Comparison of ENCODE assay signal across 8 mouse cellular contexts in the genomic region with DNA sequence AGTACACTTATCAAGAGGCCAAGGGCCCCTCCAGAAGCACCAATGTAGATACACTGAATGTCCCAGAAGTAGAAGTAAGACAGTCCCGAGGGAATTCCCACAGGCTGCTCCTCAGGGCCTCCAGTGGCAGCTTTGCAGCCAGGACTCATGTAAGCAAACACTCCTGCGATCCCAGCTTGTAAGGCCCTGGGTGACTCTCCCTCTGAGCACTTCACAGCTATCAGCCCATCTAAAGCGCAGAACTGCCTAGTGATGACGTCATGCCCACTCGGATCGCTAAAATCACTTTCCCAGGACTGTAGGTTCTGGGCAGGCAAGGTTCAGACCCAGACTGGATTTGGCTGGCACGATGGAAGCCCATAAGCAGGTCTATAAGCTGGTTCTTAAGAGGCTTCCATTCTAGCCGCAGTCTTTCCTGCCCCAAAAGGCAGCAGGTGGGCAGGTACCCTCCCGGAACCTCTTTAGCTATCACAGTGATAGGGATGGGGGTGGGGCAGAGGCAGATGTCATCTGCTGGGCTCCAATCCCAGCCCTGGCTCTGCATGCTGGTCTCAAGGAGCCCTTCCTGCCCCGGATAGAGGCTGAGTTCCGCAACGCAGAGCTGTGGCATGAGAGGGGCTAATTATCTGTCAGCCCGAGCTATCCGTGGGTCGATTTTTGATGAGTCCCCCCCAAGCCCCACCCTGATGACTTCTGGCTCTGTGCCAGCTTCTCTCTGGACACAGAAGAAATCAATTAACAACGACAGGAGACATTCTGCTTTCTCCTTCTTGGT. TPM values are rescaled to one million over a fixed set of nuclear protein-coding genes. Genes with fewer than 3 reads are reported as not detected.
A peak's percentile ranks its signal among the peaks of the same experiment; 100 is the strongest.
DNase-seq lines count a peak whose midpoint lies in the region; ATAC-seq lines count a peak whose summit lies in the region.
"Had no signal": no experiment of that assay in that cellular context is flagged by ENCODE, and none has a peak within 500 bp of the region (broad histone marks: within the 10 kb centered on the region; RNA-seq: fewer than 3 reads in every experiment).

No protein-coding gene starts in this region.

- peaks cover 5% of the 10 kb centered on the region for H3K36me3 ChIP-seq in heart, embryonic 16.5 days (ENCODE audit: control insufficient read depth, insufficient read depth)
- 0 out of 2 replicates have a peak, but pooled peaks cover 7% of the 10 kb centered on the region for H3K36me3 ChIP-seq in hindbrain, embryonic 15.5 days
- H3K36me3 ChIP-seq in midbrain, embryonic 14.5 days (ENCODE audit: control insufficient read depth, insufficient read depth, low read length) = peaks cover 9% of the 10 kb centered on the region
- peaks cover 20% of the 10 kb centered on the region for H3K36me3 ChIP-seq in kidney, embryonic 14.5 days (ENCODE audit: control insufficient read depth, insufficient read depth, low read length)

- intact Hi-C loops in heart, postnatal 10 days (cut with DNase I) = no loop called here

- DNase-seq in heart, postnatal 10 days = no peak
- DNase-seq in brain, adult 2 months (ENCODE audit: low read depth, low spot score) = peak; percentile 52
- DNase-seq in midbrain, embryonic 14.5 days = peak; percentile 58

- no peaks in the 10 kb centered on the region for H3K27me3 ChIP-seq in heart, embryonic 16.5 days (ENCODE audit: control insufficient read depth, insufficient read depth, low read length)
- no peaks in the 10 kb centered on the region for H3K27me3 ChIP-seq in hindbrain, embryonic 15.5 days
- H3K27me3 ChIP-seq in midbrain, embryonic 14.5 days (ENCODE audit: control insufficient read depth, insufficient read depth, low read length) = no peaks in the 10 kb centered on the region
- no peaks in the 10 kb centered on the region for H3K27me3 ChIP-seq in kidney, embryonic 14.5 days (ENCODE audit: control insufficient read depth, insufficient read depth, low read length)
- H3K27me3 ChIP-seq: Patski had no signal

- no peak for ATAC-seq in heart, embryonic 16.5 days (replicated peaks; ENCODE audit: extremely low read depth, insufficient read depth, low FRiP score)
- peak; percentile 28; the same call in 1 of the 2 replicates for ATAC-seq in hindbrain, embryonic 15.5 days (ENCODE audit: low FRiP score, low read depth)
- ATAC-seq in midbrain, embryonic 14.5 days (ENCODE audit: low FRiP score, low TSS enrichment) = no peak; the same call in 1 of the 2 replicates
- no peak for ATAC-seq in erythroblast, adult 5-6 weeks (replicated peaks; ENCODE audit: low FRiP score, poor library complexity, severe bottlenecking)
- ATAC-seq in kidney, embryonic 14.5 days (ENCODE audit: low FRiP score, low TSS enrichment) = no peak
- ATAC-seq: Patski had no signal

- peak overlapping the region; percentile 11; the same call in 1 of the 2 replicates for H3K27ac ChIP-seq in heart, embryonic 16.5 days (ENCODE audit: low read length)
- H3K27ac ChIP-seq in hindbrain, embryonic 15.5 days (replicated peaks) = no peak overlapping the region
- H3K27ac ChIP-seq in midbrain, embryonic 14.5 days (replicated peaks; ENCODE audit: low read depth, low read length) = peak overlapping the region; percentile 66
- no peak overlapping the region for H3K27ac ChIP-seq in kidney, embryonic 14.5 days (ENCODE audit: low read depth, low read length)

- H3K4me1 ChIP-seq in heart, embryonic 16.5 days (ENCODE audit: control insufficient read depth, insufficient read depth, low read length) = peaks cover 26% of the 10 kb centered on the region
- peaks cover 21% of the 10 kb centered on the region for H3K4me1 ChIP-seq in hindbrain, embryonic 15.5 days (replicated peaks)
- peaks cover 10% of the 10 kb centered on the region for H3K4me1 ChIP-seq in midbrain, embryonic 14.5 days (ENCODE audit: control insufficient read depth, insufficient read depth, low read length)
- H3K4me1 ChIP-seq in kidney, embryonic 14.5 days (ENCODE audit: control insufficient read depth, insufficient read depth, low read length) = 0 out of 2 replicates have a peak, but pooled peaks cover 8% of the 10 kb centered on the region

- H3K4me3 ChIP-seq in heart, embryonic 16.5 days (ENCODE audit: low read length) = no peak overlapping the region
- H3K4me3 ChIP-seq in hindbrain, embryonic 15.5 days = no peak overlapping the region
- no peak overlapping the region for H3K4me3 ChIP-seq in midbrain, embryonic 14.5 days (replicated peaks; ENCODE audit: low read depth, low read length)
- no peak overlapping the region for H3K4me3 ChIP-seq in kidney, embryonic 14.5 days (ENCODE audit: low read length)

- H3K9ac ChIP-seq in heart, embryonic 16.5 days (ENCODE audit: low read length) = peak overlapping the region; percentile 16; the same call in 1 of the 2 replicates
- H3K9ac ChIP-seq in hindbrain, embryonic 15.5 days = no peak overlapping the region; the same call in 1 of the 2 replicates
- 0 out of 2 replicates have a peak overlapping the region, but pooled peaks have one; percentile 12 for H3K9ac ChIP-seq in midbrain, embryonic 14.5 days (replicated peaks; ENCODE audit: low read length)
- no peak overlapping the region for H3K9ac ChIP-seq in kidney, embryonic 14.5 days (ENCODE audit: low read depth, low read length)

- 19% methylated on average over 16 of the region's 16 CpGs for WGBS in heart, embryonic 16.5 days
- WGBS in hindbrain, embryonic 15.5 days = 32% methylated on average over 16 of the region's 16 CpGs
- 43% methylated on average over 16 of the region's 16 CpGs for WGBS in midbrain, embryonic 14.5 days
- 53% methylated on average over 16 of the region's 16 CpGs for WGBS in kidney, embryonic 14.5 days

- H3K9me3 ChIP-seq in heart, embryonic 16.5 days (replicated peaks; ENCODE audit: control insufficient read depth, low read length) = no peaks in the 10 kb centered on the region
- H3K9me3 ChIP-seq in hindbrain, embryonic 15.5 days = no peaks in the 10 kb centered on the region
- no peaks in the 10 kb centered on the region for H3K9me3 ChIP-seq in midbrain, embryonic 14.5 days (ENCODE audit: control insufficient read depth, low read length)
- no peaks in the 10 kb centered on the region for H3K9me3 ChIP-seq in kidney, embryonic 14.5 days (ENCODE audit: control insufficient read depth, low read length)

- H3K4me2 ChIP-seq in heart, embryonic 16.5 days (ENCODE audit: low read depth, low read length) = no peak overlapping the region
- peak overlapping the region; percentile 6; the same call in 1 of the 2 replicates for H3K4me2 ChIP-seq in hindbrain, embryonic 15.5 days
- H3K4me2 ChIP-seq in midbrain, embryonic 14.5 days (ENCODE audit: low read length) = no peak overlapping the region
- H3K4me2 ChIP-seq in kidney, embryonic 14.5 days (replicated peaks; ENCODE audit: low read depth, low read length) = no peak overlapping the region

RNA-seq across cellular contexts. Expression of a gene that starts 19.6 kb away (rescaled TPM):
- polyA plus RNA-seq in heart, embryonic 16.5 days (2015; fragmentation: Nextera tagmentation; extraction: Ambion mirVana) = 61.8 and 73.3 TPM in 2 replicates
- total RNA-seq in heart, postnatal 10 days (2021) = 10 to 100 TPM; 84.5 to 88.7 TPM
- polyA plus RNA-seq in hindbrain, embryonic 15.5 days (2015; fragmentation: Nextera tagmentation; extraction: Ambion mirVana) = 106 and 113 TPM in 2 replicates
- polyA plus RNA-seq in midbrain, embryonic 14.5 days (2014; fragmentation: Nextera tagmentation; extraction: Ambion mirVana) = 90.9 and 93.8 TPM in 2 replicates
- total RNA-seq in erythroblast, adult 5-6 weeks (2015; ENCODE audit: low replicate concordance) = 2.5 and 5.4 TPM in 2 replicates
- total RNA-seq in erythroblast, adult 5-6 weeks (2017; ENCODE audit: low replicate concordance) = 1.1 and 6.0 TPM in 2 replicates
- polyA plus RNA-seq in kidney, embryonic 14.5 days (2014; fragmentation: Nextera tagmentation; extraction: Ambion mirVana) = 69.3 and 80.4 TPM in 2 replicates

Comparison
In these comparisons a context has a peak if more than half of its experiments do, and no peak if none do; other contexts are left out.
1. H3K27ac ChIP-seq: peak in heart, embryonic 16.5 days (single experiment) and midbrain, embryonic 14.5 days (single experiment); none in hindbrain, embryonic 15.5 days (single experiment) and kidney, embryonic 14.5 days (single experiment).
2. H3K9ac ChIP-seq: peak in heart, embryonic 16.5 days (single experiment) and midbrain, embryonic 14.5 days (single experiment); none in hindbrain, embryonic 15.5 days (single experiment) and kidney, embryonic 14.5 days (single experiment).
3. DNase-seq: peak in brain, adult 2 months (single experiment) and midbrain, embryonic 14.5 days (single experiment); none in heart, postnatal 10 days (0 of 2).